Mouse (Mus musculus) liver, adult 2 months (tissue): ENCODE measurements at regions not wholly inside any gene's neighbourhood (a gene's known extent, or its start where the extent isn't known, plus 50 kb on each side); places are given as distances from the start of the nearest gene placed in this dataset.

Source experiments
- DNase-seq: peaks from one replicate; pipeline ENCODE4 v3.0.0-alpha.2; 2011; ENCODE audit warnings: low read depth, low spot score; ENCODE audit errors: extremely low read depth
- H3K27ac ChIP-seq: fragments of 200-500 bp; replicated peaks from 2 replicates; pipeline ENCODE4 v1.5.1; 2012; ENCODE audit warnings: low read depth, mild to moderate bottlenecking, control low read depth, inconsistent platforms, low read length; ENCODE audit not compliant: insufficient read depth
- H3K27me3 ChIP-seq: fragments of 200-500 bp; 2 replicates; pipeline ENCODE4 v1.6.1; 2012; ENCODE audit warnings: mild to moderate bottlenecking, moderate library complexity, low read length, inconsistent platforms; ENCODE audit not compliant: control insufficient read depth, insufficient read depth
- H3K36me3 ChIP-seq: fragments of 200-500 bp; 2 replicates; pipeline ENCODE4 v1.6.1; 2012; ENCODE audit warnings: low read length, inconsistent platforms; ENCODE audit not compliant: control insufficient read depth, insufficient read depth
- H3K4me1 ChIP-seq: fragments of 200-500 bp; 2 replicates; pipeline ENCODE4 v1.6.1; 2011; ENCODE audit warnings: low read length; ENCODE audit not compliant: control insufficient read depth, insufficient read depth
- H3K4me3 ChIP-seq: fragments of 200-500 bp; 2 replicates; pipeline ENCODE4 v1.5.1; 2011; ENCODE audit warnings: low read depth, mild to moderate bottlenecking, control low read depth, low read length, moderate library complexity; ENCODE audit not compliant: insufficient read depth
- H3K79me2 ChIP-seq: fragments of 200-500 bp; 2 replicates; pipeline ENCODE4 v1.6.1; 2012; ENCODE audit warnings: inconsistent platforms, mild to moderate bottlenecking, low read length, moderate library complexity; ENCODE audit not compliant: control insufficient read depth, insufficient read depth
- H3K9ac ChIP-seq: fragments of 200-500 bp; 2 replicates; pipeline ENCODE4 v1.6.1; 2012; ENCODE audit warnings: low read depth, mild to moderate bottlenecking, control low read depth, inconsistent platforms, low read length
- CTCF ChIP-seq: fragments of 200-500 bp; IDR thresholded peaks from 2 replicates; pipeline ENCODE4 v1.5.1; 2011; ENCODE audit warnings: low read depth, low read length, control low read depth
- POLR2A ChIP-seq: fragments of 200-500 bp; IDR thresholded peaks from 2 replicates; pipeline ENCODE4 v1.6.1; 2011; ENCODE audit warnings: low read length, control low read depth; ENCODE audit not compliant: insufficient read depth; ENCODE audit errors: extremely low read depth
- WGBS: fragments of 180-500 bp; shearing (Covaris S2); methylation state at CpG from one replicate; pipeline ENCODE4 v1.1.7; 2018; 5-methylcytosine and 5-hydroxymethylcytosine counted together

GRCm38 (mm10) chr13:63660431-63660830, 87.0 kb upstream of the Ptch1 start:
- H3K9ac ChIP-seq = no peak overlapping the region
- 77% methylated on average over 4 of the region's 4 CpGs for WGBS
- TF ChIP-seq CTCF (no peak), POLR2A (no peak)
- H3K36me3 ChIP-seq = no peaks in the 10 kb centered on the region
- H3K27me3 ChIP-seq = no peaks in the 10 kb centered on the region
- no peak overlapping the region for H3K27ac ChIP-seq
- peaks cover under 1% of the 10 kb centered on the region; the same call in 1 of the 2 replicates for H3K4me1 ChIP-seq
- H3K79me2 ChIP-seq = no peaks in the 10 kb centered on the region
- no peak for DNase-seq
- no peak overlapping the region for H3K4me3 ChIP-seq

- Histone ChIP-seq H3K9ac (no peak overlapping the region), H3K4me1 (peaks cover 5% of the 10 kb centered on the region; the same call in 1 of the 2 replicates), H3K79me2 (no peaks in the 10 kb centered on the region), H3K36me3 (no peaks in the 10 kb centered on the region), H3K4me3 (no peak overlapping the region), H3K27ac (no peak overlapping the region), H3K27me3 (no peaks in the 10 kb centered on the region)
- no peak for TF ChIP-seq POLR2A
- TF ChIP-seq CTCF = no peak
- no peak for DNase-seq
- WGBS = 76% methylated on average over 4 of the region's 4 CpGs
These were observed 95.2 kb upstream of the Ptch1 start for GRCm38 (mm10) chr13:63668576-63668975.

- Histone ChIP-seq H3K27ac (no peak overlapping the region), H3K36me3 (no peaks in the 10 kb centered on the region), H3K27me3 (no peaks in the 10 kb centered on the region), H3K79me2 (no peaks in the 10 kb centered on the region), H3K4me3 (no peak overlapping the region), H3K9ac (no peak overlapping the region), H3K4me1 (peaks cover 5% of the 10 kb centered on the region; the same call in 1 of the 2 replicates)
- DNase-seq = no peak
- 57% methylated on average over 2 of the region's 2 CpGs for WGBS
- TF ChIP-seq POLR2A = no peak
- no peak for TF ChIP-seq CTCF
These were observed 95.6 kb upstream of the Ptch1 start for GRCm38 (mm10) chr13:63669031-63669430.

GRCm38 (mm10) chr13:63672425-63672824, 99.0 kb upstream of the Ptch1 start:
- no peak for DNase-seq
- no peaks in the 10 kb centered on the region for H3K36me3 ChIP-seq
- WGBS = 77% methylated on average over 4 of the region's 4 CpGs

GRCm38 (mm10) chr13:63677696-63678095, 104.3 kb upstream of the Ptch1 start:
- Histone ChIP-seq H3K27me3 (no peaks in the 10 kb centered on the region), H3K9ac (no peak overlapping the region), H3K4me1 (no peaks in the 10 kb centered on the region), H3K36me3 (no peaks in the 10 kb centered on the region), H3K4me3 (no peak overlapping the region), H3K79me2 (no peaks in the 10 kb centered on the region), H3K27ac (no peak overlapping the region)
- DNase-seq = no peak
- 69% methylated on average over 2 of the region's 2 CpGs for WGBS
- TF ChIP-seq CTCF (no peak), POLR2A (no peak)

More at GRCm38 (mm10) chr13:63672425-63672824, 99.0 kb upstream of the Ptch1 start:
- Histone ChIP-seq H3K27me3 (no peaks in the 10 kb centered on the region), H3K9ac (no peak overlapping the region), H3K4me1 (no peaks in the 10 kb centered on the region), H3K79me2 (no peaks in the 10 kb centered on the region), H3K27ac (no peak overlapping the region), H3K4me3 (no peak overlapping the region)
- TF ChIP-seq POLR2A (no peak), CTCF (no peak)

GRCm38 (mm10) chr13:63678265-63679260, 105.2 kb upstream of the Ptch1 start:
- H3K79me2 ChIP-seq = no peaks in the 10 kb centered on the region
- TF ChIP-seq CTCF = no peak
- TF ChIP-seq POLR2A = no peak
- H3K4me1 ChIP-seq = no peaks in the 10 kb centered on the region
- H3K9ac ChIP-seq = no peak overlapping the region
- H3K4me3 ChIP-seq = no peak overlapping the region
- DNase-seq = no peak
- no peaks in the 10 kb centered on the region for H3K27me3 ChIP-seq
- H3K36me3 ChIP-seq = no peaks in the 10 kb centered on the region
- 77% methylated on average over 10 of the region's 10 CpGs for WGBS
- H3K27ac ChIP-seq = no peak overlapping the region
